Mouse (Mus musculus) megakaryocyte, embryonic 14.5 days (primary cell): ENCODE data around the gene Cldn11.

ENCODE experiments used
- FLI1 ChIP-seq: IDR thresholded peaks from 2 replicates; pipeline ENCODE4 v1.6.1; 2012; ENCODE audit warnings: low read length, inconsistent platforms, mixed read lengths
- GATA1 ChIP-seq: IDR thresholded peaks from 3 replicates; pipeline ENCODE4 v1.6.1; 2012; ENCODE audit warnings: mixed read lengths, low read length, inconsistent platforms, borderline replicate concordance

DNA sequence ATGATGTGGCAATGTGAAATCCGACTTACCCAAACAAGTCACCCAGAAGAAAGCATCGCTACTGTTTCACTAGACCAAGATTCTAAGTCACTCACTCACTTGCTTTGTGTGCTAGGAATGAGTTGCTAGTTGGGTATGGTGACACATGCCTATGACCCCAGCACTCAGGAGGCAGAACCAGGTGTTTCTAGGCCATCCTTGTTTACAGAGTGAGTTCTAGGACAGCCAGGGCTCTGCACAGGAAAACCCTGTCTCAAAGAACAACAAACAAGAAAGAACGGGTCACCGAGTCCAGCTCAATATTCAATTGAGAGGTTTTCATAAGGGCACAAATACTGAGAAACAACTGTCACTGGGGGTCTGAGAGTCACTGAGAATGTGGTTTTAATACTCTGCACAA, 26.6 kb upstream of the Cldn11 start:
- TF ChIP-seq GATA1 (no peak), FLI1 (no peak)
